Mouse (Mus musculus) kidney, postnatal 0 days (tissue): ENCODE results near the gene Xrra1. TPM values are rescaled to one million over a fixed set of nuclear protein-coding genes. Genes with fewer than 3 reads are reported as not detected.

Source experiments
- ATAC-seq: fragments of 200-750 bp; cut with Nextera tagmentation; replicated peaks from 2 replicates; pipeline ENCODE4 v1.8.0; 2017; ENCODE audit warnings: low read depth, moderate number of reproducible peaks, moderate TSS enrichment, moderate library complexity; ENCODE audit not compliant: low FRiP score
- DNase-seq: peaks from one replicate; pipeline ENCODE4 v3.0.0-alpha.2; 2016; ENCODE audit warnings: low spot score
- H3K27ac ChIP-seq: fragments of 300-500 bp; sonication (generic); 2 replicates; pipeline ENCODE4 v1.5.1; 2014; ENCODE audit warnings: mild to moderate bottlenecking
- H3K27me3 ChIP-seq: fragments of 300-500 bp; sonication (generic); 2 replicates; pipeline ENCODE4 v1.6.1; 2014; ENCODE audit warnings: low read length, mixed read lengths; ENCODE audit not compliant: insufficient read depth
- H3K36me3 ChIP-seq: fragments of 300-500 bp; sonication (generic); 2 replicates; pipeline ENCODE4 v1.6.1; 2014; ENCODE audit warnings: low read length, mixed read lengths; ENCODE audit not compliant: insufficient read depth
- H3K4me1 ChIP-seq: fragments of 300-500 bp; sonication (generic); replicated peaks from 2 replicates; pipeline ENCODE4 v1.6.1; 2014; ENCODE audit warnings: antibody characterized with exemption, low read length, mixed read lengths; ENCODE audit not compliant: insufficient read depth
- H3K4me2 ChIP-seq: fragments of 300-500 bp; sonication (generic); 2 replicates; pipeline ENCODE4 v1.6.1; 2014; ENCODE audit warnings: mild to moderate bottlenecking, low read length, moderate library complexity, mixed read lengths
- H3K4me3 ChIP-seq: fragments of 300-500 bp; sonication (generic); replicated peaks from 2 replicates; pipeline ENCODE4 v1.5.1; 2014; ENCODE audit warnings: low read depth, low read length
- H3K9ac ChIP-seq: fragments of 300-500 bp; sonication (generic); 2 replicates; pipeline ENCODE4 v1.6.1; 2014; ENCODE audit warnings: low read depth, low read length
- H3K9me3 ChIP-seq: fragments of 300-500 bp; sonication (generic); replicated peaks from 2 replicates; pipeline ENCODE4 v1.6.1; 2016; ENCODE audit warnings: low read length, inconsistent platforms, mixed read lengths
- CTCF ChIP-seq: IDR thresholded peaks from 2 replicates; pipeline ENCODE4 v1.5.1; 2016; ENCODE audit warnings: antibody characterized with exemption, low read depth, mild to moderate bottlenecking, moderate library complexity
- WGBS: fragments of 180-500 bp; shearing (Covaris S2); extraction: QIAGEN DNeasy Blood & Tissue Kit; methylation state at CpG from one replicate; pipeline ENCODE4 v1.1.7; 2014; 5-methylcytosine and 5-hydroxymethylcytosine counted together
- polyA plus RNA-seq: library from polyadenylated mRNA; unstranded; fragments of >200 nt; fragmentation: Nextera tagmentation; extraction: Ambion mirVana; gene quantifications from 2 replicates; pipeline ENCODE4 v1.2.1, GENCODE M21; 2015

The Xrra1 gene
- polyA plus RNA-seq, 1 experiment from 2014 or later = 0.20 TPM

DNA sequence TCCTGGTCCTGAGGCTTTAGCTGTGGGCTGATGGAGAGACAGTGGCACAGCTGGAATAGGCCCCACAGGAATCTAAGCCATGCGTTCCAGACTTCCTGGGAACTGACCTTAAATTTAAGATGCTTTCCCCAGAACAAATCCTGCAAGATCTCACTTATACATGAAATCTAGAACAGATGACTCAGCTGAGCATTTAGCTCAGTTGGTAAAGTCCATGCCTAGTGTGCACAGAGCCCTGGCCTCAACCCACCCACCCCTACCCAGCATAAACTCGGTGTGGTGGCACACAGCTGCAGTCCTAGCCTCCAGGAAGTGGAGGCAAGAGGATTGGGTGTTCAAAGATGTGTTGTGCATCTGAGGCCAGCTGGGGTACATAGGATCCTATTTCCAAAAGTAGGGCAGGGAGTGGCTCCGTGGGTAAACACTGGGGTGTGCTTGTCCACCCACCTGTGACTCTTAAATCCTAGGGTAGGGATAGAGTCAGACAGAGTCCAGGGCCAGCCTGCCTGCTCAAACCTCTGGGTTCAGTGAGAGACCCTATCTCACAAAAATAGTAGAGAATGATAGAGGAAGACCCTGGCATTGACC is 31.3 kb downstream of the Xrra1 start:
- Histone ChIP-seq H3K4me3 (no peak overlapping the region), H3K4me1 (no peaks in the 10 kb centered on the region), H3K27me3 (no peaks in the 10 kb centered on the region), H3K4me2 (no peak overlapping the region), H3K9ac (no peak overlapping the region), H3K36me3 (no peaks in the 10 kb centered on the region), H3K9me3 (no peaks in the 10 kb centered on the region), H3K27ac (no peak overlapping the region)
- TF ChIP-seq CTCF = no peak
- ATAC-seq = no peak
- DNase-seq = no peak
- WGBS = 53% methylated on average over 3 of the region's 3 CpGs

DNA sequence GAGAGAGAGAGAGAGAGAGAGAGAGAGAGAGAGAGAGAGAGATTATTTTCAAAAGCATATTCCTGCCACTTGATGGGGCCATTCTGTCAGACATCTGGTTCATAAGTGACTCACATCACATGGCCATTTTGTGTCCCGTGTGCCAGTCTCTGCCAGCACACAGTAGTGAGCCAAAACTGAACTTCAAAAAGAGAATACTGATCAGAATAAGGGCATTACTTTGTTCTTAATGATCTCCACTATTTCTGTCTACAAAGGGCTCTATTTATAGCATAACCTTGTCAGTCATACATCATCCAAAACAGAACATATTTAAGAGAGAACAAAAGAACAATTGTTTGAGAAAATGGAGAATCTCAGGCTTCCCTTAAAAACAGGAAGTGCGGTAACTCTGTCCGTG is 32.6 kb downstream of the Xrra1 start:
- Histone ChIP-seq H3K36me3 (no peaks in the 10 kb centered on the region), H3K27ac (no peak overlapping the region), H3K4me2 (no peak overlapping the region), H3K4me3 (no peak overlapping the region), H3K27me3 (no peaks in the 10 kb centered on the region), H3K4me1 (no peaks in the 10 kb centered on the region), H3K9me3 (no peaks in the 10 kb centered on the region), H3K9ac (no peak overlapping the region)
- WGBS = 57% methylated on average over 3 of the region's 3 CpGs
- 0 out of 2 replicates have a peak, but pooled peaks have one; percentile 22 for TF ChIP-seq CTCF
- ATAC-seq = no peak
- no peak for DNase-seq

DNA sequence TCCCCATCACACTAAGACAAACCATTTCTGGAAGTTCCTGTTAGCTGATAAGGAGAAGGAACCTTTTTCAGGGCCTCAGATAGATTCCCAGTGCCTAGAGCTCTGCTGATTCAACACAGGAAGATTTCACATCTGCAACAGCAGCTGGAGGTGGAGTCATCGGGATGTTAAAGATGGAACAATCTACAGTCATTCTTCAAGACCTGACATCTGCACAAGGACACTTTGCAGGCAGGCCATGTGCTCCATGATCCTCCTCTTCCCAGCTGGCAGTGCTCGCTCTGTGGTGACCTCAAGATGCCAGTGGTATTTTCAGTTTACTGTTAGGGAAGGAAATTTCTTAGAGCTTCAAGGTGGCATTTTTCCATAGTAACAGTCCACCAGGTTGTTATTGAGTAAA is 33.4 kb downstream of the Xrra1 start:
- Histone ChIP-seq H3K4me2 (no peak overlapping the region), H3K4me1 (no peaks in the 10 kb centered on the region), H3K36me3 (no peaks in the 10 kb centered on the region), H3K9ac (no peak overlapping the region), H3K27me3 (no peaks in the 10 kb centered on the region), H3K4me3 (no peak overlapping the region), H3K9me3 (no peaks in the 10 kb centered on the region), H3K27ac (no peak overlapping the region)
- no peak for ATAC-seq
- DNase-seq = no peak
- 75% methylated on average over 2 of the region's 2 CpGs for WGBS
- no peak for TF ChIP-seq CTCF

DNA sequence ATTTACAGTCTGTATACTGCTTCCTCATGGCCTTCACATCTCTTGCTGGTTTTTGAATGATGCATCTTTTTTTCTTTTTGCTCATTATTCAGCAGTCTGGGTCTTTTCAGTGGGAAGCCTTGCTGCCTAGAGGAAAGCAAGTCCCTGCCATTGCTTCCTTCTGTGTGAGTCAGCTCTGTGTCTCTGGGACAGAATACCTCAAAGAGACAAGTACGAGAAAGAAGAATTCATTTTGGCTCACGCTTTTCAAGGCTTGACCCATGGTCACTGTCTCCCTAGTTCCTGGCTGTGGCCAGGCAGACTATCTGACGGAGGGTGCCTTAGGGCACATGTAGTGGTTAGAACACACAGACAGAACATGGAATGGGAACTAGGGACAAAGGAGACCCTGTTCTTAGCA is 35.1 kb downstream of the Xrra1 start:
- no peaks in the 10 kb centered on the region for H3K9me3 ChIP-seq
- H3K27ac ChIP-seq = no peak overlapping the region
- H3K9ac ChIP-seq = no peak overlapping the region
- H3K4me1 ChIP-seq = no peaks in the 10 kb centered on the region
- no peaks in the 10 kb centered on the region for H3K36me3 ChIP-seq
- no peak overlapping the region for H3K4me2 ChIP-seq
- ATAC-seq = no peak
- no peak for DNase-seq
- H3K27me3 ChIP-seq = no peaks in the 10 kb centered on the region
- WGBS = 81% methylated on average over 3 of the region's 3 CpGs
- H3K4me3 ChIP-seq = no peak overlapping the region
- no peak for TF ChIP-seq CTCF

DNA sequence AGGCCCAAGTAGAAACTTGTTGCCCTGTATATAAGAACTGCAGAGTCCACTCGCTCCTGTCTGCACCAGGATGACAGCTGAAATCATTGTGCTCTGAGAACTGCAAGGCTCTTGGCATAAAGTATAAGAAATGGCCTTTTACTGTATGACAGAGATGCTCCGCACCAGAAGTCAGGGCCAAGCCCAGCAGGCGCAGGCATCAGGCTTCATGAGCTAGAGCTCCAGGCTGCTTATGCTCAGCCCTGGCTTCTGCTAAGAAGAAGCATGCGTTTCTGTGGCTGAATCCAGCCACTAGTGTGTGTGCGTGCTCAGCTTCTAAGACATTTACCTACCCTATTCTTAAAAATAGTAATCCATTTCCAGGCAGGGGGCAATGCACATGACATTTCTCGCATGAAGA is 35.6 kb downstream of the Xrra1 start:
- Histone ChIP-seq H3K9ac (no peak overlapping the region), H3K4me3 (no peak overlapping the region), H3K36me3 (no peaks in the 10 kb centered on the region), H3K27me3 (no peaks in the 10 kb centered on the region), H3K27ac (no peak overlapping the region), H3K4me2 (no peak overlapping the region), H3K4me1 (no peaks in the 10 kb centered on the region), H3K9me3 (no peaks in the 10 kb centered on the region)
- TF ChIP-seq CTCF = no peak
- WGBS = 89% methylated on average over 6 of the region's 6 CpGs
- ATAC-seq = no peak
- DNase-seq = no peak

DNA sequence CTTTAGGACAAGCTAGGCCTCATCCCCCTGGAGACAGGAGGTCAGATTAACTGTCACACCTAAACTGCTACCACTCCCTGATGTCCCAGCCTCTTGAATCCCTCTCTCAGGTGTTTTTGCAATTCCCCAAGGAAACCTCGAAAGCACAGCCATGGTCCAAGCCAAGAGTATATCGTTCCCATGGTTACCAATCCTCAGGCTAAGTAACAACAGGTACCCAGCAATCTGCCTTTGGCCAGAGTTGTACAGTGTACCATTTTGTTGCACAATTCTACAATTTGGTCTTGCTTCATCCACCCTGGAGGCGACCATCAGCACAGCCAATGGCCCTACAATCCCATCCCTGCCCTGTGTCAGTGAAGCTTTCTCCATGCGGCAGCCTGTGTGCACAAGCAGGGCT is 38.0 kb downstream of the Xrra1 start:
- no peak overlapping the region for H3K4me3 ChIP-seq
- WGBS = 88% methylated on average over 4 of the region's 4 CpGs
- H3K9me3 ChIP-seq = no peaks in the 10 kb centered on the region
- ATAC-seq (no peak), DNase-seq (no peak)
- H3K9ac ChIP-seq = no peak overlapping the region
- no peaks in the 10 kb centered on the region for H3K36me3 ChIP-seq
- H3K4me1 ChIP-seq = no peaks in the 10 kb centered on the region
- no peak overlapping the region for H3K27ac ChIP-seq
- H3K27me3 ChIP-seq = no peaks in the 10 kb centered on the region
- no peak for TF ChIP-seq CTCF
- H3K4me2 ChIP-seq = no peak overlapping the region

DNA sequence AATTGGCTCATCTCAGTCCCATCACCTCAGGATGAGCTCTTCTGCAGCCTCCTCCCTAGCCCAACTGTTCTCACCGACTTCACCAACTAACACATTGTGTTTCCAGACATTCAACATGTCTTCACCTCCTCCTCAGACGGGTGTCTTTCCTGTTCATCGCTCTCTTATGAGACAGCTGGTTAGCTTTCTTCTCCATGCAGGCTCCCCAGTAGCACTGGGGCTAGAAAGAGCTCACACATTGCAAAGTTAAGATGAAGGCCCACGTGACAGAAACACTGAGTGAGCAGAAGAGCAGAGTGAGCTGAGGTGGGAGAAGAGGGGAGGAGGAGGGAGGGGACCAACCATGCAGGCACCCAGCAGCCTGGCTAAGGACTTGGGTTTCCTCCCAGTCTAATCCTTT is 43.3 kb downstream of the Xrra1 start:
- no peak for DNase-seq
- H3K4me1 ChIP-seq = no peaks in the 10 kb centered on the region
- 55% methylated on average over 4 of the region's 4 CpGs for WGBS

More for the DNA sequence above, 43.3 kb downstream of the Xrra1 start:
- TF ChIP-seq CTCF = no peak
- no peaks in the 10 kb centered on the region for H3K9me3 ChIP-seq
- H3K36me3 ChIP-seq = no peaks in the 10 kb centered on the region
- H3K27me3 ChIP-seq = no peaks in the 10 kb centered on the region
- no peak overlapping the region for H3K4me2 ChIP-seq
- ATAC-seq = no peak
- no peak overlapping the region for H3K27ac ChIP-seq
- H3K4me3 ChIP-seq = no peak overlapping the region
- H3K9ac ChIP-seq = no peak overlapping the region
